Mouse (Mus musculus): ENCODE measurements around the gene Gm14685. TPM values are rescaled to one million over a fixed set of nuclear protein-coding genes. Genes with fewer than 3 reads are reported as not detected.

Gm14685 gene
- polyA plus RNA-seq (2012; rRNA removed) = 0.30 and 0.37 TPM in 2 replicates

DNA sequence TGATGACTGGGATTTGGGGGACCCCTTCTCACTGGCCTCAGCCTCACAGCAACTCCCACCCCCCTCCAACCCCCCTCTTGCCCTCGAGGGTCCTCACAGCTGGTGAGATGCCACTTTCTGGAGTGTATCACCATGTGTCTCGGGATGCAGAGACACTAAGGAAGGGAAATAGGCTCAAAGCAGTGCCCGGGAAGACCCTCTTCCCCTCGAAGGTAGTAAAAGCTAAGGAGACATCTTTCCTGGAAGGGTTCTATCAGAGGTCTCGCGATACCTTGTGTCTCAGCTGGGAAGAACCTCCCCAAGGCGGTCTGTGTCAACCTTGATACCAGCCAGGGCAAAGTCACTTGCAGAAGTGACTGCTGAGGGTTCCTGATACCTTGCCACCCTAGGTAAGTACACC, at the start of gene Gm14685:
Gene Gm14685 (plus strand): TSS at position 301 of the 400 bp plus-strand sequence.

DNA sequence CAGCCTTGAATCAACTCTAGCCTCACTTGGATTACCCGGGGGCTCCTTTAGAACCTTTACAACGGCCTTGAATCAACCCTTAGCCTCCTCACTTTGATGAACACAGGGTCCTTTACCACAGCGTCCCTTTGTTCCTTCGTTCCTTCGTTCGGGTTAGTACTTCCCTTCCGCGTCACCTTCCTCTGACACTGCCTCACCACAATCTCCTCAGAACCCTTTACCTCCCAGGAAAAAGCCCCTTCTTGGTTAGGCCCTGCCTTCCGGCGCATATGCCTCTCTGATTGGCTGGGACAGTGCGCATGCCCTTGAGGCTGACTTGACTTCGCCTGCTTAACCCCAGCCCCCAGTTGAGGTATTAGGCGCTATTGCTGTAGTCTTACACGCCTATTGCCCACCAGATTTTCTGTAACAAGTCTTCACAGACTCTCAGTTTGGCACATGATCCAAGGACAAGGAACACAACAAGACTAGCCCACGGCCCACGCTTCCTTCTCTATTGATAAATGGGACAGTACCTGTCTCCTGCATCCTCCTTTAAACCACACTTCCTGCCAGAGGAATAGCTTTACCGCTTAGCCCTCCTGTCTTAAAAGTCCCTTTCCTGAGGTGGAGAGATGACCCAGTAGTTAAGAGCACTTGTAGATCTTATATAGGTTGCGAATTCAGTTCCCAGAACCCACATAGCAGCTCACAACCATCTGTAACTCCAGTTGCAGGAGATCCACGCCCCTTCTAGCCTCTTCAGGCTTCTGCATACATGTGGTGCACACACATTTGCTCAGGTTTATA, 34.4 kb upstream of the Gm14685 start, which contains the start of gene Xlr4a:
Gene Xlr4a (minus strand): TSS at position 212 of the 789 bp plus-strand sequence.

DNA sequence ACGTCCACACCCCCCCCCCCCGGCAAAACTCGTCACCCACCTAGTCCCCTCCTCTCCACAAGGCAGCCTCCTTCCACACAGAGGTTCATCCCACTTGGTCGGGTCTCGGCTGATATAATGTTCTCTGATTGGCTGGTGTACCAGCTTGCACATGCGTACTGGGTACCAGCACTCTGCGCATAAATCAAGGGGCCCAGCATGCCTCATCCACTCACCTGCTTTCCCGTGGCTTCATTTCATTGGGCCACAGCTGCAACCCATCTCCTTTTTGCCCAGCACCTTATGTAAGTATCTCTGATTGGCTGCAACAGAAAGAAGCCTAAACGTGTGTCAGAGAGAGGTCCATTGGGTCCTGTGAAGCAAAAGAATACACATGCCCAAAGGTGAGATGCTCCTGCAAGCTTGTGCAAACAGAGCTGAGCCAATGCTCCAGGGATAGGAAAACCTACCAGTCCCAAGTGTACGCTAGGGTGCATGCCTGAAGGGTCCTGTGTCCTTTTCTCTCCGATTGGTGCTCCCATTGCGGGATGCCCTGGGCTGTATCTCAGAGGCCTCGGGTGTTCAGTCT, 19.8 kb upstream of the Gm14685 start, which contains the start of gene Xlr3a:
Gene Xlr3a (minus strand): TSS at position 155 of the 568 bp plus-strand sequence.

DNA sequence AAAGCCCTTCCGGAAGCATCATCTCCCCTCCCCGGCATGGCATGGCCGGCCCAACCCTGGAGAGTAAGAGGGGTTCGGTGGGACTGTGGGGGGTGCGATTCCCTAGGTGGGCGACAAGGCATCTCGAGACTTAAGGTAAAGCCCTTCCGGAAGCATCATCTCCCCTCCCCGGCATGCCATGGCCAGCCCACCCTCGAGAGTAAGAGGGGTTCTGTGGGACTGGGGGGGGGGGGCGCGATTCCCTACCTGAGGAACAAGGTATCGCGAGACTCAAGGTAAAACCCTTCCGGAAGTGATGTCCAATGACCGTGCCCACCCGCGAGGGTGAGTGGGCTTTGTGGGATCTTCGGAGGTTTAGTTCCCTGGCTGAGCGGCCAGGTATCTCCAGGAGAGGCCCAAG, 31.6 kb downstream of the Gm14685 start, which contains the start of gene Xlr5b:
Gene Xlr5b (plus strand): TSS at position 301 of the 400 bp plus-strand sequence.

DNA sequence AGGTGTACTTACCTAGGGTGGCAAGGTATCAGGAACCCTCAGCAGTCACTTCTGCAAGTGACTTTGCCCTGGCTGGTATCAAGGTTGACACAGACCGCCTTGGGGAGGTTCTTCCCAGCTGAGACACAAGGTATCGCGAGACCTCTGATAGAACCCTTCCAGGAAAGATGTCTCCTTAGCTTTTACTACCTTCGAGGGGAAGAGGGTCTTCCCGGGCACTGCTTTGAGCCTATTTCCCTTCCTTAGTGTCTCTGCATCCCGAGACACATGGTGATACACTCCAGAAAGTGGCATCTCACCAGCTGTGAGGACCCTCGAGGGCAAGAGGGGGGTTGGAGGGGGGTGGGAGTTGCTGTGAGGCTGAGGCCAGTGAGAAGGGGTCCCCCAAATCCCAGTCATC, 32.5 kb downstream of the Gm14685 start, which contains the start of gene DXBay18:
Gene DXBay18 (minus strand): TSS at position 101 of the 400 bp plus-strand sequence.

DNA sequence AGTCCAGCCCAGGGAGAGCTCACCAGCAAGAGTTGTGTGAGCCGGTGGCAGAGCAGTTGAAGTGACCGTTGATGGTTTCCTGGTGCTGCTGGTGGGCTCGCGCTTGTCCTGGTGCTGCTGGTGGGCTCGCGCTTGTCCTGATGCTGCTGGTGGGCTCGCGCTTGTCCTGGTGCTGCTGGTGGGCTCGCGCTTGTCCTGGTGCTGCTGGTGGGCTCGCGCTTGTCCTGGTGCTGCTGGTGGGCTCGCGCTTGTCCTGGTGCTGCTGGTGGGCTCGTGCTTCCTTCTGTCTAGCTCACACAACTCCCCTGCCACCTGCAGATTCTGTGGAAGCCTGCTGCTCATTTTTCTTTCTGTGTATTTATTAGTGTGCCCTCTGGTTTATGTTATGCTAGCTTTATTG, 60.0 kb downstream of the Gm14685 start, which contains the start of gene Spin2d:
Gene Spin2d (minus strand): TSS at position 101 of the 400 bp plus-strand sequence.

Other genes starting within 250 kb of the Gm14685 start
- gene Cetn2, start 198.6 kb upstream of the Gm14685 start, polyA plus RNA-seq (2012; rRNA removed) = 14.0 and 14.5 TPM in 2 replicates
- gene Nsdhl, start 198.5 kb upstream of the Gm14685 start, polyA plus RNA-seq (2012; rRNA removed) = 47.4 and 56.4 TPM in 2 replicates
- gene Zfp185, start 129.7 kb upstream of the Gm14685 start, polyA plus RNA-seq (2012; rRNA removed) = 0.42 and 0.50 TPM in 2 replicates
- gene Pnma5, start 79.9 kb upstream of the Gm14685 start, polyA plus RNA-seq (2012; rRNA removed) = 0.23 TPM in 1 of 2 replicates, not detected in the other
- not detected in 2 replicates for gene Pnma3, start 52.3 kb upstream of the Gm14685 start, polyA plus RNA-seq (2012; rRNA removed)
- 1.2 and 5.0 TPM in 2 replicates for gene Xlr4a, start 34.6 kb upstream of the Gm14685 start, polyA plus RNA-seq (2012; rRNA removed)
- 7.3 and 9.4 TPM in 2 replicates for gene Xlr3a, start 20.0 kb upstream of the Gm14685 start, polyA plus RNA-seq (2012; rRNA removed)
- 0.12 TPM in 1 of 2 replicates, not detected in the other for gene Xlr5b, start 31.7 kb downstream of the Gm14685 start, polyA plus RNA-seq (2012; rRNA removed)
- gene DXBay18, start 32.4 kb downstream of the Gm14685 start, polyA plus RNA-seq (2012; rRNA removed) = 0.19 and 0.50 TPM in 2 replicates
- gene Spin2d, start 59.9 kb downstream of the Gm14685 start, polyA plus RNA-seq (2012; rRNA removed) = not detected in 2 replicates
- 6.0 and 6.9 TPM in 2 replicates for gene Xlr3b, start 75.2 kb downstream of the Gm14685 start, polyA plus RNA-seq (2012; rRNA removed)
- 0.87 and 3.3 TPM in 2 replicates for gene Xlr4b, start 97.3 kb downstream of the Gm14685 start, polyA plus RNA-seq (2012; rRNA removed)
- gene F8a, start 111.2 kb downstream of the Gm14685 start, polyA plus RNA-seq (2012; rRNA removed) = 2.0 and 2.2 TPM in 2 replicates
- 0.19 and 0.41 TPM in 2 replicates for gene Xlr4c, start 126.1 kb downstream of the Gm14685 start, polyA plus RNA-seq (2012; rRNA removed)
- not detected in 2 replicates for gene Xlr3c, start 148.3 kb downstream of the Gm14685 start, polyA plus RNA-seq (2012; rRNA removed)
- 0.13 and 0.38 TPM in 2 replicates for gene Xlr5a, start 175.9 kb downstream of the Gm14685 start, polyA plus RNA-seq (2012; rRNA removed)
- not detected in 2 replicates for gene Xlr5c, start 175.9 kb downstream of the Gm14685 start, polyA plus RNA-seq (2012; rRNA removed)
- not detected in 2 replicates for gene Gm45015, start 219.8 kb downstream of the Gm14685 start, polyA plus RNA-seq (2012; rRNA removed)
- 5.3 and 6.1 TPM in 2 replicates for gene Zfp275, start 225.6 kb downstream of the Gm14685 start, polyA plus RNA-seq (2012; rRNA removed)

Measured in liver, embryonic 18 days (tissue).